In genomic region chr17:87157739-87158138, GRCm38 (mm10) we compare ENCODE assay signal across 11 mouse cellular contexts. TPM values are rescaled to one million over a fixed set of nuclear protein-coding genes. Genes with fewer than 3 reads are reported as not detected.
A peak's percentile ranks its signal among the peaks of the same experiment; 100 is the strongest.
DNase-seq lines count a peak whose midpoint lies in the region; ATAC-seq lines count a peak whose summit lies in the region.
"Had no signal": no experiment of that assay in that cellular context is flagged by ENCODE, and none has a peak within 500 bp of the region (broad histone marks: within the 10 kb centered on the region; RNA-seq: fewer than 3 reads in every experiment).

No protein-coding gene starts in this region.

- no peak for ATAC-seq in heart, embryonic 12.5 days (ENCODE audit: insufficient number of reproducible peaks, low FRiP score)
- ATAC-seq in embryonic facial prominence, embryonic 14.5 days (ENCODE audit: low read depth), result 0 out of 2 replicates have a peak, but pooled peaks have one; percentile 26
- 0 out of 2 replicates have a peak, but pooled peaks have one; percentile 27 for ATAC-seq in liver, embryonic 16.5 days (ENCODE audit: low read depth)

- H3K27me3 ChIP-seq in heart, embryonic 12.5 days (replicated peaks), result no peaks in the 10 kb centered on the region
- no peaks in the 10 kb centered on the region for H3K27me3 ChIP-seq in embryonic facial prominence, embryonic 14.5 days (replicated peaks; ENCODE audit: control insufficient read depth, insufficient read depth, low read length)
- H3K27me3 ChIP-seq in liver, embryonic 16.5 days (ENCODE audit: control insufficient read depth, insufficient read depth, low read depth, low read length), result no peaks in the 10 kb centered on the region
- H3K27me3 ChIP-seq: heart, embryonic 15.5 days; neural tube, embryonic 13.5 days had no signal

- no peak overlapping the region for H3K9ac ChIP-seq in heart, embryonic 12.5 days
- H3K9ac ChIP-seq in embryonic facial prominence, embryonic 14.5 days (ENCODE audit: low read depth, low read length), result no peak overlapping the region
- no peak overlapping the region for H3K9ac ChIP-seq in liver, embryonic 16.5 days (ENCODE audit: low read depth, low read length)
- H3K9ac ChIP-seq: heart, embryonic 15.5 days; neural tube, embryonic 13.5 days had no signal

- H3K4me3 ChIP-seq in heart, embryonic 12.5 days, result no peak overlapping the region
- no peak overlapping the region for H3K4me3 ChIP-seq in embryonic facial prominence, embryonic 14.5 days (ENCODE audit: low read depth, low read length)
- no peak overlapping the region for H3K4me3 ChIP-seq in liver, embryonic 16.5 days (ENCODE audit: low read depth, low read length)
- H3K4me3 ChIP-seq: heart, embryonic 15.5 days; megakaryocyte, embryonic 14.5 days; neural tube, embryonic 13.5 days had no signal

- H3K27ac ChIP-seq in heart, embryonic 12.5 days (ENCODE audit: poor library complexity, severe bottlenecking), result no peak overlapping the region
- H3K27ac ChIP-seq in embryonic facial prominence, embryonic 14.5 days (replicated peaks; ENCODE audit: low read depth, low read length), result no peak overlapping the region
- H3K27ac ChIP-seq in liver, embryonic 16.5 days (ENCODE audit: low read length), result no peak overlapping the region
- H3K27ac ChIP-seq: heart, embryonic 15.5 days; neural tube, embryonic 13.5 days had no signal

- H3K4me2 ChIP-seq in heart, embryonic 12.5 days, result no peak overlapping the region
- H3K4me2 ChIP-seq in embryonic facial prominence, embryonic 14.5 days (ENCODE audit: low read depth, low read length), result no peak overlapping the region
- H3K4me2 ChIP-seq in liver, embryonic 16.5 days (ENCODE audit: low read depth, low read length), result no peak overlapping the region
- H3K4me2 ChIP-seq: heart, embryonic 15.5 days; neural tube, embryonic 13.5 days had no signal

- peaks cover 20% of the 10 kb centered on the region; the same call in 1 of the 2 replicates for H3K4me1 ChIP-seq in heart, embryonic 12.5 days (replicated peaks)
- peaks cover 6% of the 10 kb centered on the region; the same call in 1 of the 2 replicates for H3K4me1 ChIP-seq in embryonic facial prominence, embryonic 14.5 days (ENCODE audit: control insufficient read depth, insufficient read depth, low read length)
- H3K4me1 ChIP-seq in liver, embryonic 16.5 days (ENCODE audit: control insufficient read depth, low read depth, low read length), result no peaks in the 10 kb centered on the region; the same call in 1 of the 2 replicates
- H3K4me1 ChIP-seq: neural tube, embryonic 13.5 days had no signal

- peak; percentile 96 for DNase-seq in heart, adult 11 months
- DNase-seq in ES-CJ7 (ENCODE audit: low read depth, low spot score), result peak; percentile 87
- DNase-seq in embryonic facial prominence, embryonic 14.5 days (ENCODE audit: low spot score), result peak; percentile 23
- DNase-seq in cerebellum, postnatal 14 days, result no peak
- no peak for DNase-seq in right cerebral cortex, postnatal 36 days (ENCODE audit: low spot score in 2 of 2)
- DNase-seq in thymus, postnatal 0 days (ENCODE audit: low spot score), result no peak

- H3K36me3 ChIP-seq in heart, embryonic 12.5 days, result no peaks in the 10 kb centered on the region
- H3K36me3 ChIP-seq in embryonic facial prominence, embryonic 14.5 days (ENCODE audit: control insufficient read depth, insufficient read depth, low read length), result no peaks in the 10 kb centered on the region
- H3K36me3 ChIP-seq in liver, embryonic 16.5 days (ENCODE audit: control insufficient read depth, insufficient read depth), result no peaks in the 10 kb centered on the region
- H3K36me3 ChIP-seq: heart, embryonic 15.5 days; neural tube, embryonic 13.5 days had no signal

- WGBS in heart, embryonic 12.5 days, result 68% methylated on average over 13 of the region's 13 CpGs
- WGBS in embryonic facial prominence, embryonic 14.5 days, result 59% methylated on average over 13 of the region's 13 CpGs
- 54% methylated on average over 13 of the region's 13 CpGs for WGBS in liver, embryonic 16.5 days (ENCODE audit: insufficient replicate concordance)

- no peaks in the 10 kb centered on the region for H3K9me3 ChIP-seq in heart, embryonic 12.5 days (replicated peaks)
- H3K9me3 ChIP-seq in embryonic facial prominence, embryonic 14.5 days (ENCODE audit: control insufficient read depth, low read length), result no peaks in the 10 kb centered on the region
- no peaks in the 10 kb centered on the region for H3K9me3 ChIP-seq in liver, embryonic 16.5 days (replicated peaks; ENCODE audit: control insufficient read depth, low read length)
- H3K9me3 ChIP-seq: heart, embryonic 15.5 days; neural tube, embryonic 13.5 days had no signal

RNA-seq across cellular contexts. Expression of gene Socs5, which starts 50.3 kb away (rescaled TPM):
- polyA plus RNA-seq in heart, embryonic 12.5 days (2016; fragmentation: Nextera tagmentation; extraction: Ambion mirVana), result 13.5 and 17.0 TPM in 2 replicates
- 24.1 and 28.2 TPM in 2 replicates for polyA plus RNA-seq in embryonic facial prominence, embryonic 14.5 days (2014; fragmentation: Nextera tagmentation; extraction: Ambion mirVana)
- 1.5 and 1.9 TPM in 2 replicates for polyA plus RNA-seq in liver, embryonic 16.5 days (2015; fragmentation: Nextera tagmentation; extraction: Ambion mirVana)
- polyA plus RNA-seq in thymus, postnatal 0 days (2015; fragmentation: Nextera tagmentation; extraction: Ambion mirVana), result 3.5 and 3.6 TPM in 2 replicates

Comparison
In these comparisons a context has a peak if more than half of its experiments do, and no peak if none do; other contexts are left out.
1. DNase-seq: peak in heart, adult 11 months (single experiment), ES-CJ7 (single experiment) and embryonic facial prominence, embryonic 14.5 days (single experiment); none in cerebellum, postnatal 14 days (0 of 2), right cerebral cortex, postnatal 36 days (0 of 2) and thymus, postnatal 0 days (single experiment).